Mouse (Mus musculus) liver, postnatal 0 days (tissue): ENCODE measurements at regions not wholly inside any gene's neighbourhood (a gene's known extent, or its start where the extent isn't known, plus 50 kb on each side); places are given as distances from the start of the nearest gene placed in this dataset.

Experiments
- CTCF ChIP-seq: sonication (generic); IDR thresholded peaks from 2 replicates; pipeline ENCODE4 v1.5.1; 2016; ENCODE audit warnings: antibody characterized with exemption, low read depth
- EP300 ChIP-seq: IDR thresholded peaks from 2 replicates; pipeline ENCODE4 v1.6.1; 2016; ENCODE audit warnings: antibody characterized with exemption, low read depth, mild to moderate bottlenecking

GRCm38 (mm10) chr9:88259627-88260026 lies 67.4 kb upstream of the Nt5e start:
- no peak for TF ChIP-seq CTCF
- no peak for TF ChIP-seq EP300
